Mouse (Mus musculus) ES-Bruce4 (cell line): Measurements from ENCODE around the gene Col20a1. TPM values are rescaled to one million over a fixed set of nuclear protein-coding genes. Genes with fewer than 3 reads are reported as not detected.

Experiments used
- H3K27ac ChIP-seq: 2 replicates; pipeline ENCODE4 v1.5.1; 2012; ENCODE audit warnings: low read length, inconsistent platforms; ENCODE audit not compliant: insufficient read depth
- H3K27me3 ChIP-seq: 2 replicates; pipeline ENCODE4 v1.6.1; 2012; ENCODE audit warnings: mild to moderate bottlenecking, low read length, inconsistent platforms; ENCODE audit not compliant: control insufficient read depth, poor library complexity, insufficient read depth, severe bottlenecking
- H3K36me3 ChIP-seq: 2 replicates; pipeline ENCODE4 v1.6.1; 2012; ENCODE audit warnings: inconsistent platforms, mild to moderate bottlenecking, low read length, moderate library complexity; ENCODE audit not compliant: control insufficient read depth, poor library complexity, insufficient read depth, severe bottlenecking
- H3K4me1 ChIP-seq: one replicate; pipeline ENCODE4 v1.8.1; 2011; ENCODE audit warnings: low read length; ENCODE audit not compliant: control insufficient read depth, insufficient read depth
- H3K4me3 ChIP-seq: 2 replicates; pipeline ENCODE4 v1.5.1; 2011; ENCODE audit warnings: low read depth, mild to moderate bottlenecking, low read length
- H3K9ac ChIP-seq: 2 replicates; pipeline ENCODE4 v1.6.1; 2012; ENCODE audit warnings: low read depth, mild to moderate bottlenecking, inconsistent platforms; ENCODE audit not compliant: poor library complexity, severe bottlenecking
- H3K9me3 ChIP-seq: replicated peaks from 2 replicates; pipeline ENCODE4 v1.6.1; 2012; ENCODE audit warnings: mild to moderate bottlenecking, low read length, inconsistent platforms; ENCODE audit not compliant: control insufficient read depth, poor library complexity, insufficient read depth, severe bottlenecking
- CTCF ChIP-seq: IDR thresholded peaks from one replicate; pipeline ENCODE4 v1.8.1; 2011; ENCODE audit warnings: low read depth, low read length
- EP300 ChIP-seq: IDR thresholded peaks from 2 replicates; pipeline ENCODE4 v1.6.1; 2011; ENCODE audit warnings: low read depth, low read length; ENCODE audit not compliant: insufficient read depth
- POLR2A ChIP-seq: IDR thresholded peaks from one replicate; pipeline ENCODE4 v1.8.1; 2011; ENCODE audit warnings: low read length; ENCODE audit not compliant: insufficient read depth
- polyA plus RNA-seq: library from polyadenylated mRNA; stranded (reverse); fragments of >200 nt; gene quantifications from 2 replicates; pipeline ENCODE4 v1.2.4, GENCODE M21; 2011; ENCODE audit warnings: low read depth; ENCODE audit not compliant: missing spikeins, insufficient read depth, insufficient read length

Col20a1 gene
- polyA plus RNA-seq, 1 experiment: 0.79 TPM

DNA sequence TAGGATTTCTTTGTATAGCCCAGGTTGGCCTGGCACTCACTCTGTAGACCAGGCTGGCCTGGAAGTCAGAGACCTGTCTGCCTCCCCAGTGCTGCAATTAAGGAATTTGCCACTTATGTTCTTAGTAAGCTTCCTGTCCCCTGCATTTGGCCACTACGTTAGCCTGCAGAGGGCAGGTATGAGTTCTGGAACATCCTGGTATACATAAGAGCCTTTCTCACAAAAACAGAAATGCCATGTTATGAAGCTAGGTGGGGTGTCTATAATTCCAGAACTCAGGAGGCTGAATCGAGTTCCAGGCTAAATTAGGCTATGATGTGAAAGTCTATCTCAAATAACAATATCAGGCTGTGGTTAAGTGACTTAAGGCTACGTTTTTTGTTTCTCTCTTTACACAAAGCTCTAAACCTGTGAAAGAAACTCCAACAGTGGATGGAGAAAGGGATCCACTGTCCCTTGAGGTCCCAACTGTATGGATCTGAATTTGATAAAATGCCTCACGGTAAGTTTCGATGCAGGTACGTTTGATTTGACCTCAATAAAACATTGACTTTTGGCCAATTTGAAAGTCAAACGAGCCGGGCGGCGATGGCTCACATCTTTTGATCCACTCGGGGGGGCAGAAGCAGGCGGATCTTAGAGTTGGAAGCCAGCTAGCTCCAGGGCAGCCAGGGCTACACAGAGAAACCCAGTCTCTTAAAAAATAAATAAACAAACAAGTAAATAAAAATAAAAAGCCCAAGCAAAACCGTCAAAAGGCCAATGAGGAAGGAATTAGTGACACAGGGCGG, 20.0 kb upstream of the Col20a1 start:
- Histone ChIP-seq H3K27me3 (no peaks in the 10 kb centered on the region), H3K27ac (no peak overlapping the region), H3K4me3 (peak overlapping the region; percentile 74), H3K9ac (peak overlapping the region; percentile 84), H3K9me3 (no peaks in the 10 kb centered on the region), H3K4me1 (no peaks in the 10 kb centered on the region), H3K36me3 (0 out of 2 replicates have a peak, but pooled peaks cover 3% of the 10 kb centered on the region)
- no peak for TF ChIP-seq CTCF
- no peak for TF ChIP-seq EP300
- no peak for TF ChIP-seq POLR2A

- H3K27ac ChIP-seq: no peak within 1 kb of the TSS
- TF ChIP-seq POLR2A: peak; percentile 55
- no peak for TF ChIP-seq EP300
- TF ChIP-seq CTCF: no peak
- H3K9ac ChIP-seq: peak within 1 kb of the TSS; percentile 84
- peaks cover 9% of the 10 kb centered on the region for H3K36me3 ChIP-seq
- H3K27me3 ChIP-seq: no peaks in the 10 kb centered on the region
- no peaks in the 10 kb centered on the region for H3K9me3 ChIP-seq
- no peaks in the 10 kb centered on the region for H3K4me1 ChIP-seq
- H3K4me3 ChIP-seq: peak within 1 kb of the TSS; percentile 74
Observed at GRCm38 (mm10) chr2:180967010-180967763, 19.1 kb upstream of the Col20a1 start, which contains the start of gene Arfgap1. Gene Arfgap1 (plus strand): TSS chr2:180967225.

DNA sequence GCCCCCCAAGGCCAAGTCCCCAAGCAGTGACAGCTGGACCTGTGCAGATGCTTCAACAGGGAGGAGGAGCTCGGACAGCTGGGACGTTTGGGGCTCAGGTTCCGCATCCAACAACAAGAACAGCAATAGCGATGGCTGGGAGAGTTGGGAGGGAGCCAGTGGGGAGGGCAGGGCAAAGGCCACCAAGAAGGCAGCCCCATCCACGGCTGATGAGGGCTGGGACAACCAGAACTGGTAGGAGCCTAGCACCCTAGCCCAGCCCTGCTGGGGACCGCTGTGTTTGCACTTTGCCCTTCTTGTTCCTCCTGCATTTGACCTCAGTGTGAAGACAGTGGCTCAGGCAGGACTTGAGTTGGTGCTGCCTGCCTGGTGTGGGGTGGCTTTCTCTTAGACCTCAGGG, 5.2 kb upstream of the Col20a1 start:
- TF ChIP-seq EP300 (no peak), POLR2A (no peak), CTCF (no peak)
- Histone ChIP-seq H3K9ac (no peak overlapping the region), H3K27ac (no peak overlapping the region), H3K4me3 (no peak overlapping the region), H3K9me3 (no peaks in the 10 kb centered on the region), H3K4me1 (peaks cover 4% of the 10 kb centered on the region), H3K36me3 (peaks cover 14% of the 10 kb centered on the region; the same call in 1 of the 2 replicates), H3K27me3 (no peaks in the 10 kb centered on the region)

DNA sequence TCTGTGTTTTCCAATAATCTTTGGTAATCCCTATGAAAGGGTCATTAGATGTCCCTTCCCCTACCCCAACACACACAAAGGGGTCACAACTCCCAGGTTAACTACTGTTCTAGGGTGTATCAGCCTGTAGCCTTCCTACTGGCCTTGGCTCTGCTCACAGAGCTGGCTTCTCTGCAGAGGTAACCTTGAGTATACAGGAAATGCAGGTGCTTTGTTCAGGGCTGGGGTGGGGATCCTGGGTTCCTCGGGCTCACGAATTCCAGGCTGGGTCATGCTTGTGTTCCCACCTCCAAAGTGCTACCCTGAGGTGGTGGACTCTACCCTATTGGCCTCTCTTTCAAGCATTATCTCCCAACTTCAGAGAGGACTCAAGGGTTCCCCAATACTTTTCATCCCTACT, 700 bp upstream of the Col20a1 start:
- Histone ChIP-seq H3K27me3 (no peaks in the 10 kb centered on the region), H3K4me3 (no peak overlapping the region), H3K4me1 (peaks cover 7% of the 10 kb centered on the region), H3K9me3 (no peaks in the 10 kb centered on the region), H3K9ac (no peak overlapping the region), H3K27ac (no peak overlapping the region), H3K36me3 (no peaks in the 10 kb centered on the region)
- TF ChIP-seq CTCF (no peak), EP300 (no peak), POLR2A (no peak)

DNA sequence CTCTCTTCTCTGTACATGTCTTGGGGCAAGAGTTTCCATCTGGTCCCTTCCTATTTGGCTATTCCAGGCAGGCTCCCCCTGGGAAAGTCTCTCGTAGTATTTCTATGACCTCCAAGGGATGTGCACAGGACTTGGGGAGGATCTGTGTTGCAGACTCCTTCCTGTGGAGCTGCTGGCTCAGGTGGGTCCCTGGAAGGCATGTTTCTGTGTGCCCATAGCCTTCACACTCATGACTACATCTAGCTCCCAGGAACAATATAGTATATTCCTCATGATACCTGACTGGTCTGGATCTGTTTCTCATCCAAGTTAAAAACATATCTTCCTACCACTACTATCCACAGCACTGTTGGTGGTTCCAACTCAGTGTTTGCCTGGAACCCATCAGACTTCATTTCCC, 666 bp downstream of the Col20a1 start:
- no peak overlapping the region for H3K9ac ChIP-seq
- no peak overlapping the region for H3K4me3 ChIP-seq
- no peaks in the 10 kb centered on the region for H3K9me3 ChIP-seq
- H3K27me3 ChIP-seq: no peaks in the 10 kb centered on the region
- TF ChIP-seq POLR2A (no peak), EP300 (no peak), CTCF (no peak)
- peaks cover 7% of the 10 kb centered on the region for H3K4me1 ChIP-seq
- H3K36me3 ChIP-seq: no peaks in the 10 kb centered on the region
- no peak overlapping the region for H3K27ac ChIP-seq
